Mouse (Mus musculus): ENCODE results near the gene Stra6. TPM values are rescaled to one million over a fixed set of nuclear protein-coding genes. Genes with fewer than 3 reads are reported as not detected.

Gene Stra6
- polyA plus RNA-seq, 1 experiment from 2014 or later, result not detected

GRCm38 (mm10) chr9:58096629-58097301 is 33.2 kb downstream of the Stra6 start:
- WGBS (ENCODE audit: insufficient replicate concordance), result 55% methylated on average over 5 of the region's 5 CpGs
- no peak overlapping the region for H3K27ac ChIP-seq (ENCODE audit: low read length)
- ATAC-seq (ENCODE audit: low read depth), result no peak

GRCm38 (mm10) chr9:58099836-58100565 is 36.4 kb downstream of the Stra6 start:
- Histone ChIP-seq H3K9me3 (replicated peaks; ENCODE audit: control insufficient read depth, low read length) (no peaks in the 10 kb centered on the region), H3K4me2 (ENCODE audit: low read depth, low read length) (no peak overlapping the region), H3K27ac (ENCODE audit: low read length) (no peak overlapping the region), H3K4me3 (ENCODE audit: low read depth, low read length) (no peak overlapping the region), H3K4me1 (ENCODE audit: control insufficient read depth, low read depth, low read length) (no peaks in the 10 kb centered on the region), H3K9ac (ENCODE audit: low read depth, low read length) (no peak overlapping the region), H3K27me3 (ENCODE audit: control insufficient read depth, insufficient read depth, low read depth, low read length) (no peaks in the 10 kb centered on the region), H3K36me3 (ENCODE audit: control insufficient read depth, insufficient read depth) (no peaks in the 10 kb centered on the region)
- ATAC-seq (ENCODE audit: low read depth), result no peak
- 42% methylated on average over 5 of the region's 5 CpGs for WGBS (ENCODE audit: insufficient replicate concordance)

More at GRCm38 (mm10) chr9:58096629-58097301, 33.2 kb downstream of the Stra6 start:
- Histone ChIP-seq H3K4me3 (ENCODE audit: low read depth, low read length) (no peak overlapping the region), H3K27me3 (ENCODE audit: control insufficient read depth, insufficient read depth, low read depth, low read length) (no peaks in the 10 kb centered on the region), H3K36me3 (ENCODE audit: control insufficient read depth, insufficient read depth) (no peaks in the 10 kb centered on the region), H3K9ac (ENCODE audit: low read depth, low read length) (no peak overlapping the region), H3K9me3 (replicated peaks; ENCODE audit: control insufficient read depth, low read length) (no peaks in the 10 kb centered on the region), H3K4me2 (ENCODE audit: low read depth, low read length) (no peak overlapping the region), H3K4me1 (ENCODE audit: control insufficient read depth, low read depth, low read length) (no peaks in the 10 kb centered on the region)

- Histone ChIP-seq H3K36me3 (ENCODE audit: control insufficient read depth, insufficient read depth) (no peaks in the 10 kb centered on the region), H3K4me2 (ENCODE audit: low read depth, low read length) (no peak overlapping the region), H3K9ac (ENCODE audit: low read depth, low read length) (no peak overlapping the region), H3K27me3 (ENCODE audit: control insufficient read depth, insufficient read depth, low read depth, low read length) (no peaks in the 10 kb centered on the region), H3K4me1 (ENCODE audit: control insufficient read depth, low read depth, low read length) (no peaks in the 10 kb centered on the region), H3K27ac (ENCODE audit: low read length) (no peak overlapping the region), H3K9me3 (replicated peaks; ENCODE audit: control insufficient read depth, low read length) (no peaks in the 10 kb centered on the region), H3K4me3 (ENCODE audit: low read depth, low read length) (no peak overlapping the region)
- WGBS (ENCODE audit: insufficient replicate concordance), result 56% methylated on average over 4 of the region's 4 CpGs
- ATAC-seq (ENCODE audit: low read depth), result no peak
Observed at GRCm38 (mm10) chr9:58102013-58102412, 38.4 kb downstream of the Stra6 start.

- no peaks in the 10 kb centered on the region for H3K36me3 ChIP-seq (ENCODE audit: control insufficient read depth, insufficient read depth)
Observed at GRCm38 (mm10) chr9:58103647-58104046, 40.1 kb downstream of the Stra6 start.

GRCm38 (mm10) chr9:58105595-58106169 is 42.1 kb downstream of the Stra6 start:
- Histone ChIP-seq H3K36me3 (ENCODE audit: control insufficient read depth, insufficient read depth) (no peaks in the 10 kb centered on the region), H3K27ac (ENCODE audit: low read length) (no peak overlapping the region), H3K9ac (ENCODE audit: low read depth, low read length) (no peak overlapping the region), H3K4me1 (ENCODE audit: control insufficient read depth, low read depth, low read length) (no peaks in the 10 kb centered on the region), H3K27me3 (ENCODE audit: control insufficient read depth, insufficient read depth, low read depth, low read length) (no peaks in the 10 kb centered on the region), H3K4me2 (ENCODE audit: low read depth, low read length) (no peak overlapping the region), H3K4me3 (ENCODE audit: low read depth, low read length) (no peak overlapping the region), H3K9me3 (replicated peaks; ENCODE audit: control insufficient read depth, low read length) (no peaks in the 10 kb centered on the region)
- ATAC-seq (ENCODE audit: low read depth), result no peak
- 51% methylated on average over 15 of the region's 15 CpGs for WGBS (ENCODE audit: insufficient replicate concordance)

More at GRCm38 (mm10) chr9:58103647-58104046, 40.1 kb downstream of the Stra6 start:
- H3K4me1 ChIP-seq (ENCODE audit: control insufficient read depth, low read depth, low read length), result no peaks in the 10 kb centered on the region
- H3K4me3 ChIP-seq (ENCODE audit: low read depth, low read length), result no peak overlapping the region
- H3K27me3 ChIP-seq (ENCODE audit: control insufficient read depth, insufficient read depth, low read depth, low read length), result no peaks in the 10 kb centered on the region
- H3K27ac ChIP-seq (ENCODE audit: low read length), result no peak overlapping the region
- H3K9me3 ChIP-seq (replicated peaks; ENCODE audit: control insufficient read depth, low read length), result no peaks in the 10 kb centered on the region
- 71% methylated on average over 6 of the region's 6 CpGs for WGBS (ENCODE audit: insufficient replicate concordance)
- H3K9ac ChIP-seq (ENCODE audit: low read depth, low read length), result no peak overlapping the region
- ATAC-seq (ENCODE audit: low read depth), result no peak
- H3K4me2 ChIP-seq (ENCODE audit: low read depth, low read length), result no peak overlapping the region

GRCm38 (mm10) chr9:58107494-58107893 is 43.9 kb downstream of the Stra6 start:
- no peaks in the 10 kb centered on the region for H3K36me3 ChIP-seq (ENCODE audit: control insufficient read depth, insufficient read depth)
- no peak overlapping the region for H3K4me3 ChIP-seq (ENCODE audit: low read depth, low read length)
- H3K27ac ChIP-seq (ENCODE audit: low read length), result no peak overlapping the region
- peaks cover 5% of the 10 kb centered on the region; the same call in 1 of the 2 replicates for H3K27me3 ChIP-seq (ENCODE audit: control insufficient read depth, insufficient read depth, low read depth, low read length)
- WGBS (ENCODE audit: insufficient replicate concordance), result 55% methylated on average over 5 of the region's 5 CpGs
- no peak overlapping the region for H3K9ac ChIP-seq (ENCODE audit: low read depth, low read length)
- H3K9me3 ChIP-seq (replicated peaks; ENCODE audit: control insufficient read depth, low read length), result no peaks in the 10 kb centered on the region
- no peaks in the 10 kb centered on the region for H3K4me1 ChIP-seq (ENCODE audit: control insufficient read depth, low read depth, low read length)
- ATAC-seq (ENCODE audit: low read depth), result no peak
- no peak overlapping the region for H3K4me2 ChIP-seq (ENCODE audit: low read depth, low read length)

- no peaks in the 10 kb centered on the region for H3K36me3 ChIP-seq (ENCODE audit: control insufficient read depth, insufficient read depth)
- no peak overlapping the region for H3K27ac ChIP-seq (ENCODE audit: low read length)
- ATAC-seq (ENCODE audit: low read depth), result no peak
- no peaks in the 10 kb centered on the region for H3K9me3 ChIP-seq (replicated peaks; ENCODE audit: control insufficient read depth, low read length)
- no peak overlapping the region for H3K9ac ChIP-seq (ENCODE audit: low read depth, low read length)
- H3K4me2 ChIP-seq (ENCODE audit: low read depth, low read length), result no peak overlapping the region
- 61% methylated on average over 5 of the region's 5 CpGs for WGBS (ENCODE audit: insufficient replicate concordance)
- peaks cover 32% of the 10 kb centered on the region for H3K27me3 ChIP-seq (ENCODE audit: control insufficient read depth, insufficient read depth, low read depth, low read length)
- no peak overlapping the region for H3K4me3 ChIP-seq (ENCODE audit: low read depth, low read length)
- H3K4me1 ChIP-seq (ENCODE audit: control insufficient read depth, low read depth, low read length), result no peaks in the 10 kb centered on the region; the same call in 1 of the 2 replicates
Observed at GRCm38 (mm10) chr9:58110787-58111186, 47.2 kb downstream of the Stra6 start.

GRCm38 (mm10) chr9:58111431-58111830 is 47.8 kb downstream of the Stra6 start:
- Histone ChIP-seq H3K4me2 (ENCODE audit: low read depth, low read length) (no peak overlapping the region), H3K27ac (ENCODE audit: low read length) (no peak overlapping the region), H3K9ac (ENCODE audit: low read depth, low read length) (no peak overlapping the region), H3K9me3 (replicated peaks; ENCODE audit: control insufficient read depth, low read length) (no peaks in the 10 kb centered on the region), H3K4me1 (ENCODE audit: control insufficient read depth, low read depth, low read length) (no peaks in the 10 kb centered on the region; the same call in 1 of the 2 replicates), H3K4me3 (ENCODE audit: low read depth, low read length) (no peak overlapping the region), H3K36me3 (ENCODE audit: control insufficient read depth, insufficient read depth) (no peaks in the 10 kb centered on the region), H3K27me3 (ENCODE audit: control insufficient read depth, insufficient read depth, low read depth, low read length) (peaks cover 34% of the 10 kb centered on the region)
- ATAC-seq (ENCODE audit: low read depth), result no peak
- WGBS (ENCODE audit: insufficient replicate concordance), result 50% methylated on average over 6 of the region's 6 CpGs

- ATAC-seq (ENCODE audit: low read depth), result no peak
- no peak overlapping the region for H3K27ac ChIP-seq (ENCODE audit: low read length)
- H3K36me3 ChIP-seq (ENCODE audit: control insufficient read depth, insufficient read depth), result no peaks in the 10 kb centered on the region
- 23% methylated on average over 6 of the region's 6 CpGs for WGBS (ENCODE audit: insufficient replicate concordance)
- H3K4me2 ChIP-seq (ENCODE audit: low read depth, low read length), result no peak overlapping the region
- H3K9ac ChIP-seq (ENCODE audit: low read depth, low read length), result no peak overlapping the region
- peaks cover 34% of the 10 kb centered on the region for H3K27me3 ChIP-seq (ENCODE audit: control insufficient read depth, insufficient read depth, low read depth, low read length)
- H3K4me1 ChIP-seq (ENCODE audit: control insufficient read depth, low read depth, low read length), result no peaks in the 10 kb centered on the region; the same call in 1 of the 2 replicates
- no peak overlapping the region for H3K4me3 ChIP-seq (ENCODE audit: low read depth, low read length)
- H3K9me3 ChIP-seq (replicated peaks; ENCODE audit: control insufficient read depth, low read length), result no peaks in the 10 kb centered on the region
Observed at GRCm38 (mm10) chr9:58112321-58112751, 48.7 kb downstream of the Stra6 start.
